Mouse (Mus musculus) thymus, adult 2 months (tissue): ENCODE measurements around the gene Sstr2.

Experiments used
- CTCF ChIP-seq: fragments of 200-500 bp; IDR thresholded peaks from 2 replicates; pipeline ENCODE4 v1.5.1; 2012; ENCODE audit warnings: mild to moderate bottlenecking, control low read depth, low read length, moderate library complexity, borderline replicate concordance; ENCODE audit not compliant: control insufficient read depth, poor library complexity, insufficient read depth; ENCODE audit errors: extremely low read depth
- POLR2A ChIP-seq: fragments of 200-500 bp; IDR thresholded peaks from 2 replicates; pipeline ENCODE4 v1.6.1; 2012; ENCODE audit warnings: mild to moderate bottlenecking, low read length, control low read depth, moderate library complexity; ENCODE audit not compliant: control insufficient read depth, poor library complexity, insufficient read depth; ENCODE audit errors: extremely low read depth

DNA sequence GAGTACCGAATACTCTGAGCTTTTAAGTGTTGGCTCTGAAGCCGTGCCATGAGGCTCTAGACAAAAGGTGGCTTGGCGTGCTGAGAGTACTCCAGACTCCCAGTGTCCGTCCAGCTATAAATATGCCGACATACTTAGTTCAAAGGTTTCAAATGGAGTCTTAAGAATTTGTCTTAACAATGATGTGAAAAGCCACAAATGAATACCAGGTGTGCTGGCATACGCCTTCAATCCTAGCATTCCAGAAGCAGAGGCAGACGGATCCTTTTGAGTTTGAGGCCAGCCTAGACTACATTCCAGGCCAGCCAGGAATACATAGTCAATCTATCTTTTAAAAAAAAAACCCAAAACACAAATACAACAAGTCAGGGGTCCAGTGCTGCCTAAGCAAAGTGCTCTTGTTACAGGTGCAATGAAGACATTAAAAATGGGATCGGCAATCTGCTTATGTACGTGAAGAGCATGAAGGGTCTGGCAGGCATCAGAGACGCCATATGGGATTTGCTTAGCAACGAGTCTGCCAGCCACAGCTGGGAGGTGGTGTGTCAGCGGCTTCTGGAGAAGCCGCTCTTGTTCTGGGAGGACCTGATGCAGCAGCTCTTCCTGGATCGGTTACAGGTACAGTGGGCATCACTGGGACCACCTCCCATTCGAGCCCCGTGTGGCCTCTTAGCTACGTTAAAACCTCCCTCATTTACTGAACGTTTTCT lies 35.6 kb downstream of the Sstr2 start:
- TF ChIP-seq CTCF (no peak), POLR2A (no peak)
